Mouse (Mus musculus) urinary bladder, adult 2 months (tissue): ENCODE results near the gene G6pd2. TPM values are rescaled to one million over a fixed set of nuclear protein-coding genes. Genes with fewer than 3 reads are reported as not detected.

Source experiments
- DNase-seq: peaks from one replicate; pipeline ENCODE4 v3.0.0; 2022; ENCODE audit warnings: low spot score
- polyA plus RNA-seq: library from polyadenylated mRNA; depleted of rRNA; stranded (reverse); fragments of >200 nt; gene quantifications from 2 replicates; pipeline ENCODE4 v1.2.3, GENCODE M21; 2012; rRNA removed

The G6pd2 gene
- not detected in 2 replicates for polyA plus RNA-seq

- no peak for DNase-seq
These were observed at the start of gene G6pd2 for GRCm38 (mm10) chr5:61808516-61808915. Gene G6pd2, plus strand, starts transcription at chr5:61808816.

- DNase-seq, result no peak
These were observed 44.4 kb upstream of the G6pd2 start for GRCm38 (mm10) chr5:61764214-61764613.

DNA sequence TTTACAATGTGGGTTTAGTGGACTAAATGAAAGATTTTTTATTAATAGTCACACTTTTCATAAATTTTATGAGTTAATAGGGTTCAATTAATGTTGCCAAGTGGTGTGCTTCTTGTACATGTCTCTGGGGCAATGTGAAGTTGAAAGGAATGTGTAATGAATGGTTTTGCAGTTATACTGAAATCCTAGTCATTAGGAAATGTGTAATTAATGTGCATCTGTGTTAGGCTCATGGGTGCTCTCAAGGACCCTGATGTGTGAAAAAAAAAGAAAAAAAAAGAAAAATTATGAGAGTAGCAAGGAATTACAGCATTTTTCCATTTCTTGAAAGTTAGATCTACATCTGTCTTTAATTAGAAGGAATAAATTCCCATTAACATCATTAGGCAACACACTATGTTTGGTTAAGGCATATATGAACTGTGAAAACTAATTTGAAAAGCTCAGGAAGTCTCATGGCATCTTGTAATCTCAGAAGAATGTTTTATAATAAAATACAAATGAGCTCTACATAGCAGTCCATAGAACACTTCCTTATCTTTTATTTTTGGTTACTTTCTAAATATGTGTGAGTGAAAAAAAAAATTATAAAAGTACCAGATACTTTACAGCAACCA, 24.4 kb downstream of the G6pd2 start:
- DNase-seq, result no peak

- no peak for DNase-seq
These were observed 35.3 kb downstream of the G6pd2 start for GRCm38 (mm10) chr5:61843891-61844290.
